In the genomic region with DNA sequence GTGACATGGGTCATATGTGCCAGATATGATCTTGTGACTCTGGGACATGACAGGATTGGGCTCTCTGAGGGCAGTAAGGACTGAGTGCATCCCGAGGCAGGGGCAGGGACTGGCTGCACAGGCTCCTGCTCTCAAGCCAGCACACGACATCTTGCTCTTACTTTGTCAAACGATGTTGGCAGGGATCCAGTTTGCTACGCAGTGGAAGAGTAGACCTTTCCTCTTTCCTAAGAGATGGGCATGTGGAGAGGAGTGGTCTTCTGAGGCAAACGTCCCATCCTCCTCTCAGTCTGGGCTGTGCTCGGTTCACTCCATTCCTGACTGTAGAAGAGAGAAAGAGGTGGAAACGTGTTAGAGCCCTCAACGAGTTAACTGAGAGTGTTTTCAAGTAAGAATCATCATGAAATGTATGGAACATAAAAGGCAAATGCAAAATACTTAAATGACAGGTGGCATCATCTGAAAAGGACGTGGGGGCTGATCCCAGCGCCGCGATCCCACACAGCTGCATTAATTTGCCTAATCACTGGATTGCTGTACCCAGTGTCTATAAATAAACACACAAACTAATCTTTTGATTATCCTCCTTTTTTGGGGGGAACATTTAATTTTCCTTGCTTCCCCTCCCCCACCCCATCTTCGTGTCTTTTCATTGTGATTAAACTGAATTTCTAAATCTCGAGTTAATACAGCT, we compare ENCODE assay signal across 14 mouse cellular contexts.
DNase-seq lines count a peak whose midpoint lies in the region; ATAC-seq lines count a peak whose summit lies in the region.
"Had no signal": no experiment of that assay in that cellular context is flagged by ENCODE, and none has a peak within 500 bp of the region (broad histone marks: within the 10 kb centered on the region; RNA-seq: fewer than 3 reads in every experiment).

No protein-coding gene starts in this region.

- H3K4me3 ChIP-seq in heart, embryonic 13.5 days: no peak overlapping the region
- no peak overlapping the region for H3K4me3 ChIP-seq in midbrain, embryonic 10.5 days
- H3K4me3 ChIP-seq in midbrain, embryonic 11.5 days (ENCODE audit: low read depth, low read length): no peak overlapping the region
- no peak overlapping the region for H3K4me3 ChIP-seq in hindbrain, embryonic 14.5 days (replicated peaks; ENCODE audit: low read length)
- H3K4me3 ChIP-seq in stomach, embryonic 16.5 days (replicated peaks; ENCODE audit: low read length): no peak overlapping the region
- H3K4me3 ChIP-seq in kidney, embryonic 14.5 days (ENCODE audit: low read length): no peak overlapping the region
- H3K4me3 ChIP-seq: left cerebral cortex, adult 2 months had no signal

- no peak overlapping the region for H3K4me2 ChIP-seq in heart, embryonic 13.5 days
- no peak overlapping the region for H3K4me2 ChIP-seq in midbrain, embryonic 11.5 days
- H3K4me2 ChIP-seq in hindbrain, embryonic 14.5 days (replicated peaks): no peak overlapping the region
- H3K4me2 ChIP-seq in stomach, embryonic 16.5 days (ENCODE audit: low read depth, low read length): no peak overlapping the region
- no peak overlapping the region for H3K4me2 ChIP-seq in kidney, embryonic 14.5 days (replicated peaks; ENCODE audit: low read depth, low read length)

- no peaks in the 10 kb centered on the region for H3K9me3 ChIP-seq in heart, embryonic 13.5 days
- no peaks in the 10 kb centered on the region for H3K9me3 ChIP-seq in midbrain, embryonic 10.5 days (replicated peaks)
- no peaks in the 10 kb centered on the region for H3K9me3 ChIP-seq in midbrain, embryonic 11.5 days (ENCODE audit: control insufficient read depth, low read length)
- no peaks in the 10 kb centered on the region for H3K9me3 ChIP-seq in hindbrain, embryonic 14.5 days (ENCODE audit: control insufficient read depth, low read length)
- H3K9me3 ChIP-seq in stomach, embryonic 16.5 days (replicated peaks; ENCODE audit: control insufficient read depth, low read length): no peaks in the 10 kb centered on the region
- no peaks in the 10 kb centered on the region for H3K9me3 ChIP-seq in kidney, embryonic 14.5 days (ENCODE audit: control insufficient read depth, low read length)

- H3K4me1 ChIP-seq in heart, embryonic 13.5 days: peaks cover 55% of the 10 kb centered on the region
- H3K4me1 ChIP-seq in midbrain, embryonic 10.5 days: peaks cover 35% of the 10 kb centered on the region
- peaks cover 9% of the 10 kb centered on the region for H3K4me1 ChIP-seq in midbrain, embryonic 11.5 days (ENCODE audit: control insufficient read depth, insufficient read depth, low read length)
- peaks cover 36% of the 10 kb centered on the region for H3K4me1 ChIP-seq in hindbrain, embryonic 14.5 days (replicated peaks; ENCODE audit: control insufficient read depth, insufficient read depth, low read length)
- peaks cover 26% of the 10 kb centered on the region for H3K4me1 ChIP-seq in stomach, embryonic 16.5 days (ENCODE audit: control insufficient read depth, insufficient read depth, low read length)
- peaks cover 19% of the 10 kb centered on the region; the same call in 1 of the 2 replicates for H3K4me1 ChIP-seq in kidney, embryonic 14.5 days (ENCODE audit: control insufficient read depth, insufficient read depth, low read length)

- ATAC-seq in heart, embryonic 13.5 days (ENCODE audit: extremely low read depth, insufficient number of reproducible peaks, low FRiP score, low TSS enrichment): no peak
- no peak for ATAC-seq in midbrain, embryonic 11.5 days (ENCODE audit: low FRiP score)
- ATAC-seq in hindbrain, embryonic 14.5 days (ENCODE audit: low FRiP score): peak; percentile 12; the same call in 1 of the 2 replicates
- ATAC-seq in stomach, embryonic 16.5 days (ENCODE audit: insufficient read depth, low FRiP score): peak; percentile 37; the same call in 1 of the 2 replicates
- ATAC-seq in kidney, embryonic 14.5 days (ENCODE audit: low FRiP score, low TSS enrichment): no peak
- ATAC-seq: Patski had no signal

- H3K27me3 ChIP-seq in heart, embryonic 13.5 days (replicated peaks): no peaks in the 10 kb centered on the region
- no peaks in the 10 kb centered on the region for H3K27me3 ChIP-seq in midbrain, embryonic 10.5 days (ENCODE audit: low read depth, poor library complexity, severe bottlenecking)
- no peaks in the 10 kb centered on the region for H3K27me3 ChIP-seq in midbrain, embryonic 11.5 days (ENCODE audit: control insufficient read depth, insufficient read depth, low read length)
- no peaks in the 10 kb centered on the region for H3K27me3 ChIP-seq in hindbrain, embryonic 14.5 days (ENCODE audit: control insufficient read depth, insufficient read depth, low read length)
- H3K27me3 ChIP-seq in stomach, embryonic 16.5 days (ENCODE audit: control insufficient read depth, insufficient read depth, low read length): no peaks in the 10 kb centered on the region
- no peaks in the 10 kb centered on the region for H3K27me3 ChIP-seq in kidney, embryonic 14.5 days (ENCODE audit: control insufficient read depth, insufficient read depth, low read length)
- H3K27me3 ChIP-seq: Patski had no signal

- 0 out of 2 replicates have a peak, but pooled peaks cover 5% of the 10 kb centered on the region for H3K36me3 ChIP-seq in heart, embryonic 13.5 days
- H3K36me3 ChIP-seq in midbrain, embryonic 10.5 days: peaks cover 3% of the 10 kb centered on the region; the same call in 1 of the 2 replicates
- no peaks in the 10 kb centered on the region for H3K36me3 ChIP-seq in midbrain, embryonic 11.5 days (ENCODE audit: control insufficient read depth, insufficient read depth, low read length)
- H3K36me3 ChIP-seq in hindbrain, embryonic 14.5 days (replicated peaks; ENCODE audit: control insufficient read depth, insufficient read depth): no peaks in the 10 kb centered on the region
- H3K36me3 ChIP-seq in stomach, embryonic 16.5 days (ENCODE audit: control insufficient read depth, insufficient read depth, low read length): no peaks in the 10 kb centered on the region
- H3K36me3 ChIP-seq in kidney, embryonic 14.5 days (ENCODE audit: control insufficient read depth, insufficient read depth, low read length): no peaks in the 10 kb centered on the region

- 0 out of 2 replicates have a peak overlapping the region, but pooled peaks have one; percentile 34 for H3K9ac ChIP-seq in heart, embryonic 13.5 days
- H3K9ac ChIP-seq in midbrain, embryonic 11.5 days (ENCODE audit: low read length): no peak overlapping the region
- no peak overlapping the region for H3K9ac ChIP-seq in hindbrain, embryonic 14.5 days
- peak overlapping the region; percentile 38; the same call in 1 of the 2 replicates for H3K9ac ChIP-seq in stomach, embryonic 16.5 days (ENCODE audit: low read length)
- no peak overlapping the region for H3K9ac ChIP-seq in kidney, embryonic 14.5 days (ENCODE audit: low read depth, low read length)

- WGBS in heart, embryonic 13.5 days: 55% methylated on average over 14 of the region's 14 CpGs
- WGBS in midbrain, embryonic 10.5 days: 86% methylated on average over 14 of the region's 14 CpGs
- WGBS in midbrain, embryonic 11.5 days: 83% methylated on average over 14 of the region's 14 CpGs
- 53% methylated on average over 14 of the region's 14 CpGs for WGBS in hindbrain, embryonic 14.5 days
- WGBS in stomach, embryonic 16.5 days: 57% methylated on average over 14 of the region's 14 CpGs
- 77% methylated on average over 14 of the region's 14 CpGs for WGBS in kidney, embryonic 14.5 days

- H3K27ac ChIP-seq in heart, embryonic 13.5 days (replicated peaks): peak overlapping the region; percentile 74; the same call in 1 of the 2 replicates
- H3K27ac ChIP-seq in midbrain, embryonic 10.5 days (replicated peaks): peak overlapping the region; percentile 0; the same call in 1 of the 2 replicates
- no peak overlapping the region for H3K27ac ChIP-seq in midbrain, embryonic 11.5 days (ENCODE audit: low read depth, low read length)
- H3K27ac ChIP-seq in hindbrain, embryonic 14.5 days: 0 out of 2 replicates have a peak overlapping the region, but pooled peaks have one; percentile 9
- H3K27ac ChIP-seq in stomach, embryonic 16.5 days (ENCODE audit: low read length): peak overlapping the region; percentile 43
- H3K27ac ChIP-seq in kidney, embryonic 14.5 days (ENCODE audit: low read depth, low read length): no peak overlapping the region
- H3K27ac ChIP-seq: left cerebral cortex, adult 2 months had no signal

- DNase-seq in heart, adult 8-10 months (ENCODE audit: low spot score): no peak
- DNase-seq in midbrain, embryonic 10.5 days (ENCODE audit: low spot score): no peak
- no peak for DNase-seq in midbrain, embryonic 11.5 days (ENCODE audit: low spot score, missing footprints)
- no peak for DNase-seq in hindbrain, embryonic 14.5 days (ENCODE audit: low spot score)
- DNase-seq in cerebellum, adult 8-10 months: no peak
- DNase-seq: adrenal gland, postnatal 10 days; cerebellum, adult 11 months; kidney, postnatal 36 days; right cerebral cortex, postnatal 4 days had no signal

Comparison
In these comparisons a context has a peak if more than half of its experiments do, and no peak if none do; other contexts are left out.
1. H3K27ac ChIP-seq: peak in heart, embryonic 13.5 days (single experiment), midbrain, embryonic 10.5 days (single experiment), hindbrain, embryonic 14.5 days (single experiment) and stomach, embryonic 16.5 days (single experiment); none in midbrain, embryonic 11.5 days (single experiment) and kidney, embryonic 14.5 days (single experiment).
2. ATAC-seq: peak in hindbrain, embryonic 14.5 days (single experiment) and stomach, embryonic 16.5 days (single experiment); none in heart, embryonic 13.5 days (single experiment), midbrain, embryonic 11.5 days (single experiment) and kidney, embryonic 14.5 days (single experiment).
3. H3K9ac ChIP-seq: peak in heart, embryonic 13.5 days (single experiment) and stomach, embryonic 16.5 days (single experiment); none in midbrain, embryonic 11.5 days (single experiment), hindbrain, embryonic 14.5 days (single experiment) and kidney, embryonic 14.5 days (single experiment).